Mouse (Mus musculus): Measurements from ENCODE around the gene Efnb3.

Efnb3 gene

GRCm38 (mm10) chr11:69510796-69511496 lies 49.1 kb downstream of the Efnb3 start:
- no peak for DNase-seq (ENCODE audit: low spot score)
